Mouse (Mus musculus): ENCODE results near the gene Mnt. TPM values are rescaled to one million over a fixed set of nuclear protein-coding genes. Genes with fewer than 3 reads are reported as not detected.

Mnt gene
- polyA plus RNA-seq, 1 experiment from 2014 or later, result 3.5 TPM

Small RNA genes within 50 kb of the gene (microRNA-seq; reads per million reads assigned to microRNA genes)
- gene Mir6926 (ENCODE audit: borderline number of aligned reads), result not detected

Other genes with a start within 250 kb of the Mnt start
- 2.1 TPM in 2 replicates for gene Rap1gap2, start 220.0 kb upstream of the Mnt start, polyA plus RNA-seq (2014; fragmentation: Nextera tagmentation; extraction: Ambion mirVana)
- 5.3 and 5.5 TPM in 2 replicates for gene Ccdc92b, start 211.3 kb upstream of the Mnt start, polyA plus RNA-seq (2014; fragmentation: Nextera tagmentation; extraction: Ambion mirVana)
- 60.9 and 61.4 TPM in 2 replicates for gene Cluh, start 181.4 kb upstream of the Mnt start, polyA plus RNA-seq (2014; fragmentation: Nextera tagmentation; extraction: Ambion mirVana)
- gene Pafah1b1, start 106.2 kb upstream of the Mnt start, polyA plus RNA-seq (2014; fragmentation: Nextera tagmentation; extraction: Ambion mirVana), result 59.3 and 69.4 TPM in 2 replicates
- 57.7 and 63.0 TPM in 2 replicates for gene Mettl16, start 60.1 kb upstream of the Mnt start, polyA plus RNA-seq (2014; fragmentation: Nextera tagmentation; extraction: Ambion mirVana)
- gene Sgsm2, start 66.1 kb downstream of the Mnt start, polyA plus RNA-seq (2014; fragmentation: Nextera tagmentation; extraction: Ambion mirVana), result 4.2 TPM in 2 replicates
- 72.4 and 81.3 TPM in 2 replicates for gene Tsr1, start 67.2 kb downstream of the Mnt start, polyA plus RNA-seq (2014; fragmentation: Nextera tagmentation; extraction: Ambion mirVana)
- 10.7 and 12.4 TPM in 2 replicates for gene Smg6, start 94.9 kb downstream of the Mnt start, polyA plus RNA-seq (2014; fragmentation: Nextera tagmentation; extraction: Ambion mirVana)
- gene Srr, start 95.0 kb downstream of the Mnt start, polyA plus RNA-seq (2014; fragmentation: Nextera tagmentation; extraction: Ambion mirVana), result 10.0 and 10.1 TPM in 2 replicates